Mouse (Mus musculus) right cerebral cortex, postnatal 14 days (tissue): ENCODE results near the gene Rbms3.

ENCODE experiments used
- DNase-seq: peaks from one replicate; pipeline ENCODE4 v3.0.0; 2022

The Rbms3 gene

GRCm38 (mm10) chr9:116569680-116570079 is 1060.0 kb downstream of the Rbms3 start:
- no peak for DNase-seq

GRCm38 (mm10) chr9:116566711-116567110 is 1063.0 kb downstream of the Rbms3 start:
- DNase-seq = no peak

GRCm38 (mm10) chr9:116557781-116558180 is 1071.9 kb downstream of the Rbms3 start:
- no peak for DNase-seq

GRCm38 (mm10) chr9:116556641-116557040 is 1073.1 kb downstream of the Rbms3 start:
- no peak for DNase-seq

- DNase-seq = no peak
These were observed 1076.5 kb downstream of the Rbms3 start for GRCm38 (mm10) chr9:116553181-116553580.

GRCm38 (mm10) chr9:116546156-116546555 is 1083.6 kb downstream of the Rbms3 start:
- DNase-seq = no peak

GRCm38 (mm10) chr9:116542793-116543192 is 1086.9 kb downstream of the Rbms3 start:
- no peak for DNase-seq

- DNase-seq = no peak
These were observed 1087.7 kb downstream of the Rbms3 start for GRCm38 (mm10) chr9:116541976-116542375.

- no peak for DNase-seq
These were observed 1094.0 kb downstream of the Rbms3 start for GRCm38 (mm10) chr9:116535709-116536108.

- no peak for DNase-seq
These were observed 1096.3 kb downstream of the Rbms3 start for GRCm38 (mm10) chr9:116533381-116533780.

GRCm38 (mm10) chr9:116531121-116531520 is 1098.6 kb downstream of the Rbms3 start:
- DNase-seq = no peak

GRCm38 (mm10) chr9:116524386-116524785 is 1105.3 kb downstream of the Rbms3 start:
- no peak for DNase-seq
